ENCODE assay signal across 17 mouse cellular contexts in the genomic region with DNA sequence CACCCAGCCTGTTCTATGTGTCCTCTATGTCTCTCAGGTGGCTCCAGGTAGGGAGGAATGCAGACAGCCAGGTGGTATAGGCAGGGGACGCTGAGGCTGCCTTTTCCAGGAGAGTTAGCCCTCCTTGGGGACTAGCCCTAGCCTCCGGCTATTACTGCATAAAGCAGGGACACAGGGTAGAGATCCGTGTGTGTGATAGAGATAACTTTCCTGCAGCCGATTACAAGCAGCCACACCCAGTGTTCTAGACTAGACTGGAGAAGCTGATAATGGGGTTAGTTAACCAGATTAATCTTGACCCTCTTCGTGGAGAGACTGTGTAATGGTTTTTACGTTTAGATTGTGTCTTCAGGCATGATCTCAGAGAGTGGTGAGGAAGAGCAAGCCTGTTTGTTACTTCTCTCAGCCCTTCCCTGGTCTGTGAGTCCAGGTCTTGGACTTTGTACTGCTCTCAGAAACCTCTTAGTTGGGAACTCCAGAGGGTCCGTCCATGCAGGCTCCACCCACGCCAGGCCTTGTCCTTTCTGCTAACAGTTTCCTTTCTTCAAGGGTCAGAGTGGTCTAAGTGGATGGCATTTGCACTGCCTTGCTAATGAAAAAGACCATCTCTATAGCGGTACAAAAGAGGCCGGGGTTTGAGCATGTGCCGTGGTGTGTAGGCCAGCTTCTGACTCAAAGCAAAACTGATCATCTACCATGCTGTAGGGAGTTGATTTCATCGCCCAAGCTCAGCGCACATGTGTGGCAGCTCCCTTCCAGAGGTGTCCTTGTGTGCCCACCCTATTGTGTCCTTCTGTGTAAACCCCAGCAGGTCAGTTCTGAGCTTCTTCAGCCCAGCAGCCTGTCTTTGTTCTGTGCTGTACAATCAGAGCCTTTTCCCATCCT. TPM values are rescaled to one million over a fixed set of nuclear protein-coding genes. Genes with fewer than 3 reads are reported as not detected.
A peak's percentile ranks its signal among the peaks of the same experiment; 100 is the strongest.
DNase-seq lines count a peak whose midpoint lies in the region; ATAC-seq and TF ChIP-seq lines count a peak whose summit lies in the region.
"Had no signal": no experiment of that assay in that cellular context is flagged by ENCODE, and none has a peak within 500 bp of the region (broad histone marks: within the 10 kb centered on the region; RNA-seq: fewer than 3 reads in every experiment).

No protein-coding gene starts in this region.

- H3K27ac ChIP-seq in heart, embryonic 10.5 days = peak overlapping the region; percentile 56; the same call in 1 of the 2 replicates
- H3K27ac ChIP-seq in ES-Bruce4 (ENCODE audit: insufficient read depth, low read length) = peak overlapping the region; percentile 54; the same call in 1 of the 2 replicates
- peak overlapping the region; percentile 54 for H3K27ac ChIP-seq in intestine, postnatal 0 days (ENCODE audit: low read depth, low read length)
- no peak overlapping the region; the same call in 1 of the 2 replicates for H3K27ac ChIP-seq in liver, embryonic 13.5 days
- H3K27ac ChIP-seq in layer of hippocampus, adult 2 months = no peak overlapping the region
- H3K27ac ChIP-seq: embryonic facial prominence, embryonic 13.5 days; limb, embryonic 13.5 days had no signal

- H3K9ac ChIP-seq in ES-Bruce4 (ENCODE audit: low read depth, poor library complexity, severe bottlenecking) = no peak overlapping the region
- no peak overlapping the region for H3K9ac ChIP-seq in intestine, postnatal 0 days (ENCODE audit: low read depth, low read length)
- 0 out of 2 replicates have a peak overlapping the region, but pooled peaks have one; percentile 6 for H3K9ac ChIP-seq in liver, embryonic 13.5 days
- H3K9ac ChIP-seq: embryonic facial prominence, embryonic 13.5 days; limb, embryonic 13.5 days had no signal

- H3K4me2 ChIP-seq in intestine, postnatal 0 days (replicated peaks; ENCODE audit: low read depth) = peak overlapping the region; percentile 33
- H3K4me2 ChIP-seq in liver, embryonic 13.5 days = peak overlapping the region; percentile 44
- H3K4me2 ChIP-seq: embryonic facial prominence, embryonic 13.5 days; limb, embryonic 13.5 days had no signal

- peaks cover 28% of the 10 kb centered on the region for H3K36me3 ChIP-seq in heart, embryonic 10.5 days
- H3K36me3 ChIP-seq in ES-Bruce4 (ENCODE audit: control insufficient read depth, insufficient read depth, low read length, poor library complexity, severe bottlenecking) = no peaks in the 10 kb centered on the region
- H3K36me3 ChIP-seq in intestine, postnatal 0 days (ENCODE audit: control insufficient read depth, insufficient read depth) = peaks cover 16% of the 10 kb centered on the region; the same call in 1 of the 2 replicates
- H3K36me3 ChIP-seq in liver, embryonic 13.5 days = peaks cover 30% of the 10 kb centered on the region

- no peaks in the 10 kb centered on the region for H3K9me3 ChIP-seq in heart, embryonic 10.5 days
- no peaks in the 10 kb centered on the region for H3K9me3 ChIP-seq in ES-Bruce4 (replicated peaks; ENCODE audit: control insufficient read depth, insufficient read depth, low read length, poor library complexity, severe bottlenecking)
- H3K9me3 ChIP-seq in intestine, postnatal 0 days (ENCODE audit: control insufficient read depth) = no peaks in the 10 kb centered on the region
- no peaks in the 10 kb centered on the region for H3K9me3 ChIP-seq in liver, embryonic 13.5 days (replicated peaks)
- H3K9me3 ChIP-seq: embryonic facial prominence, embryonic 13.5 days; limb, embryonic 13.5 days had no signal

- peaks cover 58% of the 10 kb centered on the region for H3K4me1 ChIP-seq in heart, embryonic 10.5 days
- peaks cover 6% of the 10 kb centered on the region for H3K4me1 ChIP-seq in ES-Bruce4 (ENCODE audit: control insufficient read depth, insufficient read depth, low read length)
- H3K4me1 ChIP-seq in intestine, postnatal 0 days (replicated peaks; ENCODE audit: control insufficient read depth, insufficient read depth, low read length) = 0 out of 2 replicates have a peak, but pooled peaks cover 3% of the 10 kb centered on the region
- peaks cover 59% of the 10 kb centered on the region for H3K4me1 ChIP-seq in liver, embryonic 13.5 days (replicated peaks)

- intact Hi-C loops in heart, postnatal 10 days (cut with DNase I) = no loop called here

- ATAC-seq in intestine, postnatal 0 days = peak; percentile 37; the same call in 1 of the 2 replicates
- ATAC-seq in liver, embryonic 13.5 days (ENCODE audit: low read depth) = peak; percentile 65
- ATAC-seq: forebrain, embryonic 14.5 days; inflammation-experienced regulatory T-cells, adult 6 months; Patski had no signal

- TF ChIP-seq EP300 in ES-Bruce4 (IDR thresholded peaks at IDR 0.05; ENCODE audit: insufficient read depth, low read depth, low read length) = 0 out of 2 replicates have a peak, but pooled peaks have one; percentile 40

- H3K4me3 ChIP-seq in heart, embryonic 10.5 days = no peak overlapping the region
- no peak overlapping the region for H3K4me3 ChIP-seq in ES-Bruce4 (ENCODE audit: low read depth, low read length)
- H3K4me3 ChIP-seq in intestine, postnatal 0 days (ENCODE audit: low read depth, low read length) = no peak overlapping the region
- no peak overlapping the region for H3K4me3 ChIP-seq in liver, embryonic 13.5 days (replicated peaks)
- H3K4me3 ChIP-seq in layer of hippocampus, adult 2 months = no peak overlapping the region
- H3K4me3 ChIP-seq: embryonic facial prominence, embryonic 13.5 days; limb, embryonic 13.5 days had no signal

- TF ChIP-seq CTCF in ES-Bruce4 (IDR thresholded peaks at IDR 0.05; ENCODE audit: low read depth, low read length) = no peak
- no peak for TF ChIP-seq CTCF in intestine, postnatal 0 days (IDR thresholded peaks at IDR 0.05; ENCODE audit: low read depth)
- TF ChIP-seq CTCF in layer of hippocampus, adult 2 months (conservative IDR thresholded peaks at IDR 0.05) = no peak

- 66% methylated on average over 13 of the region's 13 CpGs for WGBS in heart, embryonic 10.5 days
- 57% methylated on average over 13 of the region's 13 CpGs for WGBS in intestine, postnatal 0 days
- WGBS in liver, embryonic 13.5 days (ENCODE audit: insufficient replicate concordance) = 42% methylated on average over 13 of the region's 13 CpGs

- no peaks in the 10 kb centered on the region for H3K27me3 ChIP-seq in heart, embryonic 10.5 days (ENCODE audit: insufficient read depth, poor library complexity, severe bottlenecking)
- H3K27me3 ChIP-seq in ES-Bruce4 (ENCODE audit: control insufficient read depth, insufficient read depth, low read length, poor library complexity, severe bottlenecking) = no peaks in the 10 kb centered on the region
- no peaks in the 10 kb centered on the region for H3K27me3 ChIP-seq in intestine, postnatal 0 days (replicated peaks; ENCODE audit: control insufficient read depth, insufficient read depth, low read length)
- no peaks in the 10 kb centered on the region for H3K27me3 ChIP-seq in liver, embryonic 13.5 days
- H3K27me3 ChIP-seq: embryonic facial prominence, embryonic 13.5 days; limb, embryonic 13.5 days; Patski had no signal

- no peak for DNase-seq in heart, embryonic 10.5 days (ENCODE audit: low spot score)
- no peak for DNase-seq in heart, postnatal 10 days
- no peak for DNase-seq in liver, embryonic 13.5 days
- DNase-seq in layer of hippocampus, adult 2 months (ENCODE audit: low spot score in 2 of 2) = no peak
- no peak for DNase-seq in spleen, postnatal 4 days (ENCODE audit: low spot score in 2 of 2)
- no peak for DNase-seq in gastrocnemius, postnatal 4 days (ENCODE audit: low spot score in 2 of 2)
- DNase-seq: cerebellum, postnatal 36 days; gastrocnemius, postnatal 10 days; lung, postnatal 36 days; retina, postnatal 1 day had no signal

- no peak for TF ChIP-seq POLR2A in ES-Bruce4 (IDR thresholded peaks at IDR 0.05; ENCODE audit: insufficient read depth, low read length)

RNA-seq across cellular contexts. Expression of a gene that starts 4.2 kb away (rescaled TPM):
- polyA plus RNA-seq in heart, embryonic 10.5 days (2016; fragmentation: Nextera tagmentation; extraction: Ambion mirVana) = 30.5 and 32.5 TPM in 2 replicates
- total RNA-seq in heart, postnatal 10 days (2021) = 10 to 100 TPM; 20.4 to 21.3 TPM
- polyA plus RNA-seq in ES-Bruce4 (2011; ENCODE audit: insufficient read depth, insufficient read length, low read depth, missing spikeins) = 22.8 and 24.1 TPM in 2 replicates
- polyA plus RNA-seq in intestine, postnatal 0 days (2015; fragmentation: Nextera tagmentation; extraction: Ambion mirVana) = 6.8 and 7.0 TPM in 2 replicates
- 11.8 and 14.2 TPM in 2 replicates for polyA plus RNA-seq in liver, embryonic 13.5 days (2015; fragmentation: Nextera tagmentation; extraction: Ambion mirVana)
- total RNA-seq in layer of hippocampus, adult 2 months (2021) = 1 to 10 TPM; 8.8 to 9.5 TPM
- total RNA-seq in gastrocnemius, postnatal 4 days (2021) = 10 to 100 TPM; 14.7 to 15.0 TPM

Comparison
In these comparisons a context has a peak if more than half of its experiments do, and no peak if none do; other contexts are left out.
1. H3K27ac ChIP-seq: peak in heart, embryonic 10.5 days (single experiment), ES-Bruce4 (single experiment) and intestine, postnatal 0 days (single experiment); none in liver, embryonic 13.5 days (single experiment) and layer of hippocampus, adult 2 months (single experiment).